Mouse (Mus musculus) c-Kit-negative CD71-positive TER-119-positive erythroid progenitor cells, embryonic 14.5 days (primary cell): ENCODE measurements around the gene Dcxr.
"Not testable (repeated sequence)": the region's sequence is repeated elsewhere in the genome, so short reads cannot be mapped to it uniquely, and the experiment has no call there.

ENCODE experiments used
- DNase-seq: peaks from one replicate; pipeline ENCODE4 v3.0.0-alpha.2; 2013; ENCODE audit warnings: low read depth, low spot score

Dcxr gene

DNA sequence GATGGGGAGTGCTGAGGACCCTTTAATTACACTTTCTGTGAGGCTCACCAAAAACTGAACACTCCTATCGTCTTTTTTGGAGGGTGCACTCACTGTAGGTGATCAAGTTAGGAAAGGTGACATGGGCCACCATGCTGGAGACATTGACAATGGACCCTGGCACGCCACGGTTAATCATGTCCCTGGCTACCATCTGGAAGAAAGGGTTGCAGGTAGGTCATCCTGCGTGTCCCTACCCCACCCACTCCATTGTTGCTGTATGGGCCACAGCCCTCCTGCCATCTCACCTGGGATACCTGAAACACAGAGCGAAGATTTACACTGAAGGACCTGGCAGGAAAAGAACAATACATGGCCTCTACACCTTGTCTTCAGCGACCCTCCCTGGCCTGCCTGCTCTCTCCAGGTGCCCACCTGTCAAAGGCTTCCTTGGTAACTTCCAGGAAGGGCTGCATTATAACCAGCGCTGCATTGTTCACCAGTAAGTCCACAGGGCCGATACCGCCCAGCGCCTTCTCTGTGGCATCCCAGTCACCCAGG is 3.3 kb upstream of the Dcxr start:
- DNase-seq = no peak

DNA sequence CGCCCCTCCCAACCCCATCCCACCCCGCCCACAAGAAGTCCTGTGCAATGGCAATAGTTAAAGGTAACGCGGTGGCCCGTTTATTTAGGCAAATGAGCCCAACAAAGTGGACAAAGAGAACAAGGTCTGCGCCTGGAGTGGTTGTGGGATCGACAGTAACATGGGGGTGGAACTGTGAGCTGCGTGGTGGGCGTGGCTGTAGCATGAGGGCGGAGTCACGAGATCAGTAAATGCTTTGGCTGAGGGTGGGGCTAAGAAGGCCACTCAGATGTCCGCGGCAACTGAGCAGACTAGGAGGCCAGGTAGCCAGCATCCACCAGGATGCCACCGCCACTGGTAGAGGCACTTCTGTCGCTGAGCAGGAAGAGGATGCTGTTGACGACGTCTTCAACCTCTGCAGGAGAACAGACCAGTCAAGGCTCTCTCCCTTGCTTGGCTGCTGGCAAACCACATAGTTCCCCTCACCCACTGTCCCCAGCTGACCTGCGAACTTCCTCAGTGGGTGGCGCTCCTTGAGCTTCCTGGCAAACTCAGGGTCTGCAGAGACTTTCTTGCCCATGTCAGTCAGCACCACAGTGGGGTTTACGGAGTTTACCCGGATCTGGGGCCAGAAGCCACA is 2.5 kb upstream of the Dcxr start:
- DNase-seq = not testable (repeated sequence)

DNA sequence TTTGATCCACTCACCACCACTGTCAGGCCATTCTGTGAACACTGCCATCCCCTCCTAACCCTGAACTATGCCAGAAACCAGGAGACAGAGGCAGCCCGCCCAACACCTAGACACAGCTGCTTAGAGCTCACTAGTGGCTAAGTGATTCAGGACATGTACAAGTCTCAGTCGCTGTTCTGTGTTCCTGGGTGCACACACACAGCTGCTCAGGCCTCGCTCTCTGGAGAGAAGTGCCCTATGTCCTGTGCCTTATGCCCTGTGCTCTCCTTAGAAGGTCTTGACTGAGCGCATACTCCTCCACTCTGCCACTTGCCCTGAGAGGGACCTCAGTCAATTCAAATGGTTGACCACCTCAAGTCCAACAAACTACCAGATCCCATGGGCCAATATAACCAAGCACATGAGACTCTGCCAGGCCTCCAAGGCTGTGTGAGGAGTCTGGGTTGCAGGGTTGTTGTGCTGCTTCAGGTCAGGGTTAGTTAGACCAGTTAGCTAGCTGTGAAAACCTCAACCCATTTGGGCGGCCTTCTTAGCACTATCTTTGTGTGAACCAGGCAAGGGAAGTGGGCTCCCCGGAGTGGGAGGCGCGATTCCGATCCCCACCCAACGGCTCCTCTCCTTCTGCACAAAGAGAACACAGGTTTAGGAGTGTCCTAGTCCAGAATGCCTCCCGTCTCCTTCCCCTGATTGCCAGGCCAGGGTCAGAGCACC is 1.6 kb upstream of the Dcxr start:
- DNase-seq = no peak

DNA sequence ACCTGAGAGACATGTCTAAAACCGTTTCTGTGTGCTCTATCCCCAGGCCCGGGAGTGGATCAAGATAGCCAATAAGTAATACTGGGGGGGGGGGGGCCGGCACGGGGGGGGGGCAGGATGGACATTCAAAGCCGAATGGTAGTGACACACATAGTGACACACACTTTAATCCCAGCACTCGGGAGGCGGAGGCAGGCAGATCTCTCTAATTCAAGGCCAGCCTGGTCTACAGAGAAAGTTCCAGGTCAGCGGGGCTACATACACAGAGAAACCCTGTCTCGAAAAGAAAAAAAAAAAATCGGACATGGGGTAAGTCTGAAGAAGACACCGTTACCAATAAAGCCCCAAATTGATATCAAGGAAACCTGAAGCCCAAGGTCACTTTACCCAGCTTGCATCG is 483 bp upstream of the Dcxr start:
- no peak for DNase-seq

DNA sequence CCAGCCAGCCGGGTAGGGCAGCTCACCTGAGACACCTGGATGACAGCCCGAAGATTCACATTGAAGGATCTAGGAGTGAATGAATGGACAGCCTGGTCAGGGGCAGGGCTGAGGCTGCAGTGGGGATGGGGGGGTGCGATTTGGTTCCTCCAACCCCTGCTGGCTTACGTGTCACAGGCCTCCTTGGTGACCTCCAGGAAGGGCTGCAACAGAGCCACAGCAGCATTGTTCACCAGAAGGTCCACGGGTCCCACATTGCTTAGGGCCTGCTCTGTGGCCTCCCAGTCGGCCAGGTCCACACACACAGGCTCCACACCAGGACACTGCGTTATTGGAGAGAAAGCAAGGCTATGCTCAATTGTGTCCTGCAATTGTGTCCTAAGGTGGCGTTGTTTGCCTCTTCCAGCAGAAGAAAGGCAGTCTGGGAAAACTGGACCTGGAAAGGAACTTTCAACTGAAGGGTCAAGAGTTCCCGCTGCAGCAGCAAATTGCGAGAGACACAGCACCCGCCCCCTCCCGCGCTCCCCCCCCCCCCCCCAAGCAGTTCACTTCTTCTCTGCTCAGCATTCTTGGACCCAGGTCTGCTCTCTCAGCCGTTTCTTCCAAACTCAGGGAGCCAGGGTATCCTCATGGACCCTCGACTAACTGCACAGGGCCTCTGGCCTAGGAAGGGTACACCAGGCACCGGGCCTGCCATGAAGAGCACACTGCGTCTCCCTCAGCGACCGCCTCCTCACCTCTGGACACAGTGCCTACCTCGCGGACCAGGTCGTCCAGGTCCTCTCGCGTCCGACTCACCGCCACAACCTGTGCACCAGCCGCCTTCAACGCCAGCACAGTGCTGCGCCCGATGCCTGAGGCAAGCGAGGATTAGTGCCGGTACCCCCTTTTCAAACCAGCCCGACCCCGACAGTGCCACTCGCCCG is 575 bp downstream of the Dcxr start:
- no peak for DNase-seq

DNA sequence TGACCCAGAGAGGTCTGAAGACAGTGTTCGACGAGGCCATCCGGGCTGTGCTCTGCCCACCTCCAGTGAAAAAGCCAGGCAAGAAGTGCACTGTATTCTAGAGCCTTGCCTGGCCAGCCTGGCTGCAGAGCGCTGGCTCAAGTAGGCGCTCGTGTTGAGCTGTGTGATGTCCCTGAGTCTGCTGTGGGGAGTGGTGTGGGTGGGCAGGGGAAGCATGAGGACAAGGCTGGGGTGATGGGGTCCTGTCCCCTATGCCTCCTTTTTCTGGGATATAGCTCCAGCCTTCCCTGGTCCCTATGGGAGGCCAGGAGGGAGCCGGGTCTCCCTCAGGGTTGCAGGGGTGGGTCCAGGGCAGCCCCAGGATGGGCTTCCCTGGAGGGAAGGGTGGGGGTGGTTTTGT is 3.6 kb downstream of the Dcxr start:
- DNase-seq = no peak

DNA sequence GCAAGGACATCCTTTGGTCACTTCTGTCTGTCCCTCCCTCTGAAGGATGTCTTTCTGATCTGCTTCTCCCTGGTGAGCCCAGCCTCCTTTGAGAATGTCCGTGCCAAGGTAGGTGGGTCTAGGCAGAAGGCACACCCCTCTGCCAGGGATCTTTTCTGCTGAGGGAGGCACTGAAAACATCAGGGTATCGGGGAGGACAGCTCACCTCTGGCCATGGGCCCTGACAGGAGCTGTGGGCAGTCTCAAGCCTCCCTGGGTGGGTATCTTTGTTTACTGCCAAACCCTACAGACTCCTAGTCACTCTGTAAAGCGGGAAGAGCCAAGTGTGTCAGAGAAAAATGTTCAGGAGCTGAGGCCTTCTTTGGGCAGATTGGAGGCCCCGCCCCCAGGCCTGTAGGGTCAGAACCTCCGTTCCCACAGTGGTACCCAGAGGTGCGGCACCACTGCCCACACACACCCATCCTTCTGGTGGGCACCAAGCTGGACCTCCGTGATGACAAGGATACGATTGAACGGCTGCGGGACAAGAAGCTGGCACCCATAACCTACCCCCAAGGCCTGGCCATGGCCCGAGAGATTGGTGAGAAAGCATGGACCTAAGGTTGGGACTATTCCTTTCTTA is 4.2 kb downstream of the Dcxr start:
- no peak for DNase-seq

DNA sequence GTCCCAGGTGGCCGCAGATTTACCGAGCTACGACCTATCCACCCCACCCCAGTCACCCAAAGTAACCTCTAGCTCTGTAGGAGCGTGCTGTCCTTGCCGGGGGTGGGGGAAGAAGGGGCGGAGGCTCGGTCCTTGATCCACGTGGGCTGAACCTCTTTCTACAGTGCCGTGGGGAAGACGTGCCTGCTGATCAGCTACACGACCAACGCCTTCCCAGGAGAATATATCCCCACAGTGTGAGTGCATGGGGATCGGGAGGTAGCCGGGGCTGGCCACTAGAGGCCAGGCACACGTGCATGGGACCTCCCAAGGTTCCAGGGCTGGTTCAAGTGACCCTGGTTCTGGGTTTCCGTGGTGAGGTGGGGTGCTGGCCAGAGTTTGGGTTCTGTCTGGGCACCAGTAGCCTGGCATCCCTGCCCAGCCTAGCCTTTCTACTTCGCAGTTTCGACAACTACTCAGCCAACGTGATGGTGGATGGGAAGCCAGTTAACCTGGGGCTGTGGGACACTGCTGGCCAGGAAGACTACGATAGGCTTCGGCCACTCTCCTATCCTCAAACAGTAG is 4.9 kb downstream of the Dcxr start:
- DNase-seq = no peak

DNA sequence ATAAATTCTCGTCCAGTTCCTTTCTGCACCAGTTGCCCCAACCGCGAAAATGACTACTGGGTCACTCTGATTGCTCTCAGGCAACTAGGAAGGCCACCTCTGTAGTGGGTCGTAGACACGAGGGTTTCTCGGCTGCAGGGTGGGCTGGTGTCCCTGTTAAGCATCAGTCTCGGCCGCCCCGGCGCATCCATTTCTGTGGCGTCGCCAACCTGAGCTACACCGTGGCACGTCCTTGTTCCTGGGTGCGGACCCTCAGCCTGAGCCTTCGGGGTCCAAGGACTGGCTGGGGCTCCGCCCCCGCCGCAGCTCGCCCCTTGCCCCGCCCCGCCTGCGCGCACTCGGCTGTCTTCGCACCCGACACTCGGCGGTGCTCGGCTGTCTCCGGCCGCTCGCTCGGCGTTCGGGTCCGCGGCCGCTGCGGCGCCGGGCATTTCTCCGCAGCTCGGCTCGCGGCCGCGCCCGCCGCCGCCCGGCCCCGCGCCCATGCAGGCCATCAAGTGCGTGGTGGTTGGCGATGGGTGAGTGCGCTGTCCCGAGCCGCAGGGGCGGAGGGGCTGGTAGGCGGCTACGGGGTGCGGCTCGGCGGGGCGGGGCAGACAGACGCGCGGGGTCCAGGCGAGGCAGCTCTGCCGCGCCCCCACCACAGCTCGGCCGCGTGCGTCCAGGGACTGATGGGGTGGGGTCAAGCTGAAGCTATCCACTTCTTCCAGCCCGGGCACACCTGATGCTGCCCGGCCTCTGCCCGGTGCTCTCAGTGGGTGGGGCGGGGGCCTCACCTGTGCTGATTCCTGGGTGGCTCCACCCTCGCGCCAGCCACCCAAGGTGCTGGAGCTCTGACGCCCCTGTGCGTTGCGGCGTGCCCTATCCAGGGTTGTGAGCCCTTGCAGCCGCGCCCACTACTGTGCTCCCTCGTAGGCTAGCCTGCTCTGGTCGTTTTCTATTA is 5.7 kb downstream of the Dcxr start, which contains the start of gene Rac3:
TSS of gene Rac3 (plus strand) at position 347 of the 943 bp plus-strand sequence.
- no peak for DNase-seq

DNA sequence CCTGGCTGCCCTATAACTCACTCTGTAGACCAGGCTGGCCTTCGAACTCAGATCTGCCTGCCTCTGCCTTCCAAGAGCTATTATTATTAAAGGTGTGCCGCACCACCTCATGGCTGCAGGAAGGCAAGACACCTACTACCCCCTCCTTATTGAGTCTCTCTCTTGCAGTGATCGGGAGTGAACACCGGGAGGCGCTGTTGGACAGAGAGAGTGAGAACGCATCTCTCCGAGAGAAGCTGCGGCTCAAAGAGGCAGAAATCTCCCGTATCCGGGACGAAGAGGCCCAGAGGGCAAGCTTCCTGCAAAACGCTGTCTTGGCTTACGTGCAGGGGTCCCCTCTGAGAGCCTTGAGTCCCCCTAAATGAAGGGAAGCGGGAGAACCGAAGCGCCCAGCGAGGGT is 6.6 kb downstream of the Dcxr start:
- no peak for DNase-seq

DNA sequence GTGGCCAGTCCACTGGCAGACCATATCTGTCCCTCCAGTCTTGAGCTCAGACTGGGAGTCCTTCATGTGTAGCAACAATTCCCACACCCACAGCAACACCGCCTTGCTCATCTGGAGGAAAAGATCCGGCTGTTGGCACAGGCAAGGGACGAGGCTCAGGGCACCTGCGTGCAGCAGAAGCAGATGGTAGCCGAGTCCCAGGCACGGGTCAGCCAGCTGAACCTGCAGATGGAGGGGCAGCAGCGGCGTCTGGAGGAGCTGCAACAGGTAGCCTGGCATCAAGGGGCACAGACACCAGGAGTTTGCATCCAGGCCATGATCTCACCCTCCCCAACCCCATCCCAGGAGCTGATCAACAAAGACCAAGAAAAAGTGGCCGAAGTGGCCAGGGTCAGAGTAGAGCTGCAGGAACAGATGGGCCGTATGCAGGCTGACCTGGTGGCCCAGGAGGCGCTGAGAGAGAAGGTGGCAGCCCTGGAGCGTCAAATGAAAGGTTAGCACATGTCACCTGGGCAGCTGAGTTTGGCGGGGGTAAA is 7.2 kb downstream of the Dcxr start:
- no peak for DNase-seq

DNA sequence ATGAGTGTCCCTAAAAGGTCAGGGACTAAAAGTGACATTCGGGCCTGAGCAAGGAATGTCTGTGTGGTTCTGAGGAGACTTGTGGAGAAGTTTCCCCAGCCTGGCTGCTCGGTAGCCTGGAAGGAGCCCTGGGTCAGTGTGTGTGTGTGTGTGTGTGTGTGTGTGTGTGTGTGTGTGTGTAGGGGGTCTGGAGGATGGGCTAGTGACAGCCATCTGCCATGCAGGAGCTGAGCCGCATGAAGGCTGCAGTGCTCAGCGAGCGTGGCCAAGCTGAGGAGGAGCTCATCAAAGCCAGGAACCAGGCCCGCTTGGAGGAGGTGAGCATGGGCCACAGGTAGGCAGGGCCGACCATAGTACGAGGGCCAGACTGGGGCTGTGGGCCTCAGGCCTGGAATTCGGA is 7.8 kb downstream of the Dcxr start:
- DNase-seq = no peak

DNA sequence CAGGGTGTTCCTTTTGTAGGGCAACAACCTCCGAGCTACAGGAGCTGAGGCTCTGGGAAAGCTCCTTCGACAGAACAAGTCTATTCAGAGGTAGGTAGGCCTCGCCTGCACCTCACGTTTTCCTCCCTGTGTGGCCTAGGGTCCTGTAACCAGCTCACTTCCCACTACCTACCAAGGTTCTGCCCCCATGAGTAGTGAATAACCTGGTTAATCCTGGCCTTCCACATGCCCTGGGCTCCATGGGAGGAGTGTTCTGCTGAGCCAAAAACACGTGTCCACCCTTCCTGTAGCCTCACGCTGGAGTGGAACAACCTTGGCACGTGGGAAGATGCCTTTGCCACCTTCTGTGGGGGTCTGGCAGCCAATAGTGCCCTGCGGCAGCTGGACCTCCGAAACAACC is 11.9 kb downstream of the Dcxr start:
- no peak for DNase-seq

DNA sequence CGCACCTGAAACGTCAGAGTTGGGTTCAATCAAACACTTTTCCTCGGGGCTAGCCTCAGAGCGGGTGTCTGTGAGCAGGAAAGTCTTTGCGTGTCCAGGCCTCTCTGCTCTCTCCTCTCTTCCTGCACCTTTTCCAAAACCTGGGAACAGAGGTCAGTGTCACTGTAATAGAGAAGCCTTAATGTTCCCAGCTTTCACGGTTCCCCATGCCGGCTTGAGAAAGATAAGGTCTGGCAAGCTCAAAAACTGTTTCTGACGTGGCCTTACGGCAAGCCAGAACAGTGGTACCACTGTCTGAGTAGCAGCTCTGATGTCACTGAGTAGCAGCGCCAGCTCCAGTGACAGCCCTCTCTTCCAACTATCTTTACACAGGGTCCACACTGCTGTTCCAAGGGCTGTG is 12.5 kb downstream of the Dcxr start:
- DNase-seq = no peak

DNA sequence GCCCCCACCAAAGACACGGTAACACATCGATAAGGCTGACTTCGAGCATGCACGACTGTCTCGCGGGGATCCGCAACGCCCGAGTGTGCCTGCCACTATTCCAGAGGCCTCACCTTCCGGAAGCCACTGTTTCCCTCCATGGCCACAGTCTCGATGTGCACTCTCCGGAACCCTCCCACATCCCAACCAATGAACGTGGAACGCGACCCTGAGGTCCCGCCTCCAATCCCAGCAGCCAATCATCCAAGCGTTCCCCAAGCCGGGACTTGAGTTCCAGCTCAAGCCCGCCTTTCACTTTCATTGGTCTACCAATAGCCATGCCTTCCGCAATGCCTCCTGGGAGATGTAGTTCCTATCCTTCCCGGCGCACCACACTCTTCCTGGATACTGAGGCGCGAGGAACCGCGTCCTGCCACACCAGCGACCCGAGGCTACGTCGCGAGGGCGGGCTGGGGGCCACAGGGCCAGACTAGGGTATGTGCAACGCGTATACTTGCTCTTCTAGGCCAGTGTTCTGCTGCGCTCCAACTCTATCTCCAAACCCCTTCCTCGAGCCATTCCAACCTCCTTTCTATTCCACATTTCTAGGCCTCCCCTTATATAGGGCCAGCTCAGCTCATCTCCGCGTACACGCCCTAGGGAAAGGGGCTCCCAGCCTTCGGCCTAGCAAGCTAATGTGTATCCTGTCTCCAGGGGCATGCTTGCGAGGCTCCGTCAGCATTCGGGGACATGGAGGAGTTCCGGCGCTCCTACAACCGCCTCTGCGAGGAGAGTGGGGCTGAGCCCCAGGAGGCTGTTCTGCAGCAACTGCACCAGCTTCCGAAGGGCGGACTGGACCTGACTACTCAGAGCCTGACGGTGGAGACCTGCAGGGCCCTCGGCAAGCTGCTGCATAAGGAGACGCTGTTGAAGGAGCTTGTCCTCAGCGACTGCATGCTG is 13.2 kb downstream of the Dcxr start, which contains the start of the genes Cenpx and Lrrc45:
TSS of gene Cenpx (minus strand) at position 159 of the 939 bp plus-strand sequence.
TSS of gene Lrrc45 (plus strand) at position 346 of the 939 bp plus-strand sequence.
- peak; percentile 99 for DNase-seq

DNA sequence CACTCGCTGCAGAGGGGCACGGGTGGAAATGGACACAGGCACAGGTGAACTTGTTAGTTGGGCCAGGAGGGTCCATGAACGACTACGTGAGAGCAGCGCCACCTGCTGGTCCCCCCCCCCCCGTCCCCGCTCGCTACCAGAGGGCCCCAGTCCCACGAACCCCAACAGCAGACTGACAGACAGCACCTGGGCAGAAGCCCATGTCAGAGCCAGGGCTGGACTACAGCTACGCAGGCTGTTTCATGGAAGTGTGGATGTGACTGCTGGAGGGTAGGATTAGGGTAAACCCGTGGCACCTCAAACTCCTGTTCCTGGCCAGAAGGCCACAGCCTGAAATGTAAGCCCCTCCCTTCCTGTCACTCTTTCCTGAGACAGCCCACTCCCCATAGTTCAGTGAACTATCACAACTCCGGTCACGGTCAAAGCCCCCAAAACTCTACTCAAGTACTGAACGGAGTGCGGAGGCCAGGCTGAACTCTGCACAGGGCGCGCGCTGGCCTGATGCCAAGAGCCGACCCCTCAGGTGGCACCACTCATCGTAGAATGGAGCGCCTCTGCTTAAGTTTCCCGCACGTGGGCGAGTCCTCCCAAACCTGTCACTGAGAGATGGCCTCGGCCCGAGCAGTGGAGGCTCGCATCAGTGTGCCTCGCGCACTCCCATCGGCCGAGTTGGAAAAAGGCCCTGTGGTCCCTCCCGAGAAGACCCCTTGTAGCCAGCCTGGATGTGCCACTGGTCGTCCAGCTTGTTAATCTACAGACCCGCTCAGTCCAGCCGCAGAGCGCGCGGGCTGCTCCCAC is 14.1 kb downstream of the Dcxr start:
- no peak for DNase-seq

DNA sequence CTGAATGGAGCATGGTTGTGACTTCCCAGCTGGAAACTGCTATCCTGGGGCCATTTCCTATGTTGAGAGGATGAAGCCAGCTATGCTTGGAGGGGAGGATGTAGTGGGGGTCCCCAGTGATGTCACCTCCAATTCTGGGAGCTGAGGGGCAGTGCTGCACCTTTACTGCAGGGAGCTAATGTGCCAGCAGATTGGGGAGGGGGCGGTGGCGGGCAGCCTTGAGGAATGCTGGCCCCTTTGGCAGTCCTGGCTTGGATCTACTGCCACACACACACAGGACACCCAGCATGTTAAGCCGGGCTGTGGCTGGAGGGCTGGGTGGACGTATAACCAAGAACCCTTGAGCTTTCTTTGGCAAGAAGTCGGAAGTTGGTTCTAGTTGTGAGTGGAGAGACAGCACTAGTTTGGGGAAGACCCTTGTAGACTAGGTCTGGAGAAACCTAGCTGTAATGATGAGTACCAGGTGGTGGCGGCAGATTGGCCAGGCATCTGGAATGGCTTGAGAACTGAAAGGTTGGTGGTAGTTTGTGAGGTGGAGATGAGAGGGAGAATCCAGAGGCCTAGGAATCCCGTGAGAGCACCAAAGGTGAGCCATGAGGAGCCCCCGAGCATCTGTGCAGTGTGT is 15.0 kb downstream of the Dcxr start:
- DNase-seq = no peak
